Mouse (Mus musculus) heart, adult 2 months (tissue): ENCODE data around the gene Asb2.

Experiments used
- CTCF ChIP-seq: fragments of 200-600 bp; IDR thresholded peaks from 2 replicates; pipeline ENCODE4 v1.8.1; 2022; ENCODE audit warnings: antibody characterized with exemption, mild to moderate bottlenecking, moderate library complexity
- POLR2A ChIP-seq: fragments of 200-500 bp; IDR thresholded peaks from 2 replicates; pipeline ENCODE4 v1.6.1; 2011; ENCODE audit warnings: mild to moderate bottlenecking, low read depth, low read length, control low read depth; ENCODE audit not compliant: insufficient read depth

DNA sequence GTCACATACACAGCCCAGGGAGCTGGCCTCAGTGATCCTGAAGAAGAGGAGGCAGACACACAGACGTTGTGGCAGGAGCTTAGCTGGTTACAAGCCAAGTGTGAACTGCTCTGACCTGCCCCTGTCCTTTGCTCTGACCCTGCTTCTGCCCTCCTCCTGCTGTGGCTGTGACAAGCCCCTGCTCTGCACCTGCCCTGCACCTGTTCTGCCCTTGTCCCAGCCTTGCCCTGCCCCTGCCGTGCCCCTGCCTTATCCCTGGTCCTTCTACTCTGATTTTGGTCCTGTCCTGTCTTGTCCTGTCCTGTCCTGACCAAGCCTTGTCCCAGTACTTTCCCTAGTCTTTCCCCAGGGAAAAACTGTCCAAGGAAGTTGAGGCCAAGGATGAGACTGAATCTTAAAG lies 13.0 kb upstream of the Asb2 start:
- TF ChIP-seq POLR2A (no peak), CTCF (no peak)
